32 mouse cellular contexts compared by ENCODE assay signal in the genomic region with DNA sequence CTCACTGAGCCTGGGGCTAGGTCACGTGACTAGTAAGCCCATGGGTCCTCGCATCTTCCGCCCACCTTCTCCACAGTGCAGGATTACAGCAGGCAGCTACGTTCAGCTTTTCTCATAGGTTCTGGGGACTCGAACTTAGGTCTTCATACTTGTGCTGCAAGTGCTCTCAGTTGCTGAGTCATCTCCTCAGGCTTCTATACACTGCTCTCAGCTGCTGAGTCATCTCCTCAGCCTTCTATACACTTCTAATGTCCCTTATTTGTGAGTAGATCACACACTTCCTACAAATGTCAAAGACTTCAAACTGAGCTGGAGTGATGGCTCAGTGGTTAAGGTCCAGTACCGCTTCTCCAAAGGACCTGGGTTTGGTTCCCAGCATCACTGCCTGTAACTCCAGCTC. TPM values are rescaled to one million over a fixed set of nuclear protein-coding genes. Genes with fewer than 3 reads are reported as not detected.
A peak's percentile ranks its signal among the peaks of the same experiment; 100 is the strongest.
DNase-seq lines count a peak whose midpoint lies in the region; ATAC-seq and TF ChIP-seq lines count a peak whose summit lies in the region.
"Had no signal": no experiment of that assay in that cellular context is flagged by ENCODE, and none has a peak within 500 bp of the region (broad histone marks: within the 10 kb centered on the region; RNA-seq: fewer than 3 reads in every experiment).

No protein-coding gene starts in this region.

- no peaks in the 10 kb centered on the region for H3K27me3 ChIP-seq in liver, embryonic 13.5 days
- H3K27me3 ChIP-seq in liver, embryonic 11.5 days (replicated peaks; ENCODE audit: control insufficient read depth, insufficient read depth, low read length): no peaks in the 10 kb centered on the region
- no peaks in the 10 kb centered on the region for H3K27me3 ChIP-seq in MEL (ENCODE audit: control insufficient read depth in 1 of 2, insufficient read depth in 2 of 2, low read length in 2 of 2)
- H3K27me3 ChIP-seq in liver, embryonic 14.5 days (ENCODE audit: control insufficient read depth, insufficient read depth, low read length): no peaks in the 10 kb centered on the region
- H3K27me3 ChIP-seq: embryonic facial prominence, embryonic 15.5 days; heart, embryonic 15.5 days; hindbrain, embryonic 13.5 days; Patski had no signal

- no peak overlapping the region for H3K9ac ChIP-seq in liver, embryonic 13.5 days
- no peak overlapping the region for H3K9ac ChIP-seq in liver, embryonic 11.5 days (ENCODE audit: low read depth, low read length)
- H3K9ac ChIP-seq in MEL (ENCODE audit: control insufficient read depth, low read depth, low read length, poor library complexity, severe bottlenecking): no peak overlapping the region
- H3K9ac ChIP-seq in liver, embryonic 14.5 days (replicated peaks): no peak overlapping the region
- H3K9ac ChIP-seq: embryonic facial prominence, embryonic 15.5 days; heart, embryonic 15.5 days; hindbrain, embryonic 13.5 days had no signal

- H3K36me3 ChIP-seq in liver, embryonic 13.5 days: no peaks in the 10 kb centered on the region
- H3K36me3 ChIP-seq in liver, embryonic 11.5 days (ENCODE audit: control insufficient read depth, insufficient read depth, low read length): no peaks in the 10 kb centered on the region
- H3K36me3 ChIP-seq in MEL (ENCODE audit: control insufficient read depth in 1 of 2, insufficient read depth in 2 of 2, low read length in 2 of 2): 0 out of 4 replicates have a peak, but pooled peaks cover 0 to 2% of the 10 kb centered on the region in 2 experiments
- H3K36me3 ChIP-seq in liver, embryonic 14.5 days (replicated peaks; ENCODE audit: control insufficient read depth, insufficient read depth, low read depth): no peaks in the 10 kb centered on the region
- no peaks in the 10 kb centered on the region for H3K36me3 ChIP-seq in macrophage (ENCODE audit: inconsistent target)
- H3K36me3 ChIP-seq: embryonic facial prominence, embryonic 15.5 days; heart, embryonic 15.5 days; hindbrain, embryonic 13.5 days had no signal

- no peak for TF ChIP-seq RAD21 in MEL (IDR thresholded peaks at IDR 0.05; ENCODE audit: low read depth, low read length)

- TF ChIP-seq CTCF in MEL (IDR thresholded peaks at IDR 0.05 in 2 of 3, conservative IDR thresholded peaks at IDR 0.05 in 1 of 3; ENCODE audit: control insufficient read depth in 1 of 3, insufficient read depth in 1 of 3, low read depth in 2 of 3, low read length in 3 of 3, poor library complexity in 1 of 3, severe bottlenecking in 1 of 3): no peak
- TF ChIP-seq CTCF in liver, embryonic 14.5 days (IDR thresholded peaks at IDR 0.05; ENCODE audit: low read depth): no peak

- peaks cover 33% of the 10 kb centered on the region for H3K4me1 ChIP-seq in liver, embryonic 13.5 days (replicated peaks)
- H3K4me1 ChIP-seq in liver, embryonic 11.5 days (replicated peaks; ENCODE audit: control insufficient read depth, insufficient read depth, low read length): no peaks in the 10 kb centered on the region
- peaks cover 0 to 6% of the 10 kb centered on the region in 2 experiments; a peak in 2 of 4 replicates for H3K4me1 ChIP-seq in MEL (ENCODE audit: control insufficient read depth in 1 of 2, insufficient read depth in 2 of 2, low read length in 2 of 2)
- peaks cover 9 to 23% of the 10 kb centered on the region in 2 experiments for H3K4me1 ChIP-seq in liver, embryonic 14.5 days (replicated peaks; ENCODE audit: control insufficient read depth in 2 of 2, insufficient read depth in 2 of 2, low read length in 1 of 2)

- H3K9me3 ChIP-seq in liver, embryonic 13.5 days (replicated peaks): no peaks in the 10 kb centered on the region
- no peaks in the 10 kb centered on the region for H3K9me3 ChIP-seq in liver, embryonic 11.5 days (ENCODE audit: control insufficient read depth, low read length)
- no peaks in the 10 kb centered on the region for H3K9me3 ChIP-seq in MEL (replicated peaks; ENCODE audit: insufficient read depth, low read length)
- no peaks in the 10 kb centered on the region for H3K9me3 ChIP-seq in liver, embryonic 14.5 days (ENCODE audit: control insufficient read depth, low read length)
- H3K9me3 ChIP-seq: embryonic facial prominence, embryonic 15.5 days; heart, embryonic 15.5 days; hindbrain, embryonic 13.5 days had no signal

- no peak overlapping the region for H3K27ac ChIP-seq in liver, embryonic 13.5 days
- no peak overlapping the region for H3K27ac ChIP-seq in liver, embryonic 11.5 days (ENCODE audit: low read depth, low read length)
- no peak overlapping the region for H3K27ac ChIP-seq in MEL (ENCODE audit: control insufficient read depth, low read depth, low read length)
- no peak overlapping the region for H3K27ac ChIP-seq in liver, embryonic 14.5 days
- peak overlapping the region; percentile 66 for H3K27ac ChIP-seq in macrophage
- H3K27ac ChIP-seq: embryonic facial prominence, embryonic 15.5 days; heart, adult 2 months; heart, embryonic 15.5 days; hindbrain, embryonic 13.5 days; hindbrain, postnatal 0 days had no signal

- DNase-seq in liver, embryonic 13.5 days: no peak
- no peak for DNase-seq in liver, embryonic 11.5 days (ENCODE audit: low spot score)
- peak; percentile 39 for DNase-seq in MEL (ENCODE audit: low read depth, low spot score)
- DNase-seq in liver, embryonic 14.5 days (ENCODE audit: low read depth in 3 of 3, low spot score in 3 of 3): peak in 1 of 3 experiments; percentile 39
- no peak for DNase-seq in urinary bladder, adult 2 months (ENCODE audit: low spot score)
- no peak for DNase-seq in cerebellum, adult 11-12 months
- DNase-seq in Muller cell, postnatal 12 days (ENCODE audit: inconsistent ontology term): no peak
- DNase-seq: adrenal gland, postnatal 14 days; B cell, adult 2 months; cerebellum, adult 2 months; cerebellum, postnatal 14 days; embryo, embryonic 11 days; gastrocnemius, postnatal 14 days; heart, adult 2 months; heart, postnatal 14 days had no signal

- H3K4me2 ChIP-seq in liver, embryonic 13.5 days: no peak overlapping the region
- H3K4me2 ChIP-seq in liver, embryonic 11.5 days: no peak overlapping the region
- no peak overlapping the region for H3K4me2 ChIP-seq in liver, embryonic 14.5 days (ENCODE audit: low read depth)
- H3K4me2 ChIP-seq: embryonic facial prominence, embryonic 15.5 days; heart, embryonic 11.5 days; heart, embryonic 15.5 days; hindbrain, embryonic 13.5 days had no signal

- no peak for TF ChIP-seq POLR2A in MEL (IDR thresholded peaks at IDR 0.05; ENCODE audit: control insufficient read depth in 1 of 2, insufficient read depth in 1 of 2, low read depth in 1 of 2, low read length in 2 of 2, poor library complexity in 1 of 2)

- no peak overlapping the region for H3K4me3 ChIP-seq in liver, embryonic 13.5 days (replicated peaks)
- H3K4me3 ChIP-seq in liver, embryonic 11.5 days (ENCODE audit: low read depth, low read length): no peak overlapping the region
- H3K4me3 ChIP-seq in MEL (ENCODE audit: control insufficient read depth in 1 of 2, insufficient read depth in 1 of 2, low read depth in 2 of 2, low read length in 2 of 2) (no peak overlapping the region), macrophage (ENCODE audit: inconsistent target) (no peak overlapping the region)
- no peak overlapping the region for H3K4me3 ChIP-seq in liver, embryonic 14.5 days (ENCODE audit: insufficient read depth in 1 of 2, low read depth in 2 of 2, low read length in 2 of 2)
- H3K4me3 ChIP-seq: embryonic facial prominence, embryonic 15.5 days; heart, adult 2 months; heart, embryonic 15.5 days; hindbrain, embryonic 13.5 days had no signal

- H3K79me2 ChIP-seq in MEL (ENCODE audit: control insufficient read depth, insufficient read depth, low read length, poor library complexity) (no peaks in the 10 kb centered on the region), macrophage (ENCODE audit: inconsistent target) (no peaks in the 10 kb centered on the region)

- no peak for TF ChIP-seq EP300 in MEL (IDR thresholded peaks at IDR 0.05; ENCODE audit: low read depth in 1 of 2, low read length in 2 of 2)
- no peak for TF ChIP-seq EP300 in liver, embryonic 14.5 days (IDR thresholded peaks at IDR 0.05; ENCODE audit: low read depth)

- WGBS in liver, embryonic 13.5 days (ENCODE audit: insufficient replicate concordance): 80% methylated on average over 6 of the region's 6 CpGs
- 87% methylated on average over 6 of the region's 6 CpGs for WGBS in liver, embryonic 11.5 days
- WGBS in liver, embryonic 14.5 days (ENCODE audit: insufficient replicate concordance): 71% methylated on average over 6 of the region's 6 CpGs
- WGBS in macrophage (ENCODE audit: missing documents): 98% methylated on average over 6 of the region's 6 CpGs

- peak; percentile 63 for ATAC-seq in liver, embryonic 13.5 days (ENCODE audit: low read depth)
- no peak for ATAC-seq in liver, embryonic 11.5 days (replicated peaks; ENCODE audit: low FRiP score)
- peak; percentile 60; the same call in 1 of the 2 replicates for ATAC-seq in liver, embryonic 14.5 days (ENCODE audit: insufficient read depth)
- ATAC-seq: activated CD4-positive, CD25-positive, alpha-beta regulatory T cell, adult 4 months; forebrain, embryonic 16.5 days; hindbrain, postnatal 0 days; Patski had no signal

RNA-seq across cellular contexts. Expression of a gene that starts 21.2 kb away (rescaled TPM):
- polyA plus RNA-seq in liver, embryonic 13.5 days (2015; fragmentation: Nextera tagmentation; extraction: Ambion mirVana): not detected in 2 replicates
- not detected in 2 replicates for polyA plus RNA-seq in liver, embryonic 11.5 days (2014; fragmentation: Nextera tagmentation; extraction: Ambion mirVana)
- total RNA-seq in MEL (2012; rRNA removed): not detected in 2 replicates
- polyA plus RNA-seq in MEL (2012; ENCODE audit: insufficient read depth in 1 of 2, insufficient read length in 2 of 2, low read depth in 1 of 2, low replicate concordance in 2 of 2, missing spikeins in 1 of 2) (not detected), macrophage (2018) (not detected in 3 replicates)
- polyA plus RNA-seq in liver, embryonic 14.5 days (2012; rRNA removed): not detected in 2 replicates
- polyA plus RNA-seq in liver, embryonic 14.5 days (2014; fragmentation: Nextera tagmentation; extraction: Ambion mirVana): not detected in 2 replicates
- not detected for total RNA-seq in macrophage (2018; cell fraction: chromatin; rRNA removed)
- total RNA-seq in macrophage (2018; cell fraction: cytosol; rRNA removed): not detected
- total RNA-seq in macrophage (2018; cell fraction: nucleus; rRNA removed): not detected
- polyA plus RNA-seq in urinary bladder, adult 2 months (2012; rRNA removed): not detected in 2 replicates
- total RNA-seq: adrenal gland, adult 18-20 months; adrenal gland, postnatal 14 days; common myeloid progenitor, adult 5-6 weeks; gastrocnemius, adult 18-20 months; gastrocnemius, postnatal 14 days; heart, adult 2 months; heart, postnatal 14 days; hematopoietic stem cell, adult 5-6 weeks; hindbrain, postnatal 0 days had no signal
- polyA plus RNA-seq: activated CD4-positive, CD25-positive, alpha-beta regulatory T cell, adult 4 months; cerebellum, adult 2 months; embryonic facial prominence, embryonic 11.5 days; forebrain, embryonic 11.5 days; forebrain, embryonic 16.5 days; gonadal fat pad, adult 2 months; heart, adult 2 months; heart, embryonic 11.5 days; heart, embryonic 15.5 days; hindbrain, embryonic 13.5 days; hindbrain, postnatal 0 days; intestine, embryonic 14.5 days; Patski had no signal

RNA-seq across cellular contexts. Expression of a gene that starts 24.0 kb away (rescaled TPM):
- polyA plus RNA-seq in liver, embryonic 13.5 days (2015; fragmentation: Nextera tagmentation; extraction: Ambion mirVana): 0.25 TPM in 1 of 2 replicates, not detected in the other
- polyA plus RNA-seq in liver, embryonic 11.5 days (2014; fragmentation: Nextera tagmentation; extraction: Ambion mirVana): 0.12 TPM in 1 of 2 replicates, not detected in the other
- not detected in 2 replicates for total RNA-seq in MEL (2012; rRNA removed)
- polyA plus RNA-seq in MEL (2012; ENCODE audit: insufficient read depth in 1 of 2, insufficient read length in 2 of 2, low read depth in 1 of 2, low replicate concordance in 2 of 2, missing spikeins in 1 of 2) (not detected), macrophage (2018) (not detected in 3 replicates)
- not detected in 2 replicates for polyA plus RNA-seq in liver, embryonic 14.5 days (2012; rRNA removed)
- polyA plus RNA-seq in liver, embryonic 14.5 days (2014; fragmentation: Nextera tagmentation; extraction: Ambion mirVana): not detected in 2 replicates
- total RNA-seq in macrophage (2018; cell fraction: chromatin; rRNA removed): not detected
- total RNA-seq in macrophage (2018; cell fraction: cytosol; rRNA removed): not detected
- total RNA-seq in macrophage (2018; cell fraction: nucleus; rRNA removed): not detected
- polyA plus RNA-seq in urinary bladder, adult 2 months (2012; rRNA removed): 0.59 and 0.61 TPM in 2 replicates
- total RNA-seq: adrenal gland, adult 18-20 months; adrenal gland, postnatal 14 days; common myeloid progenitor, adult 5-6 weeks; gastrocnemius, adult 18-20 months; gastrocnemius, postnatal 14 days; heart, adult 2 months; heart, postnatal 14 days; hematopoietic stem cell, adult 5-6 weeks; hindbrain, postnatal 0 days had no signal
- polyA plus RNA-seq: cerebellum, adult 2 months; embryonic facial prominence, embryonic 11.5 days; forebrain, embryonic 16.5 days; gonadal fat pad, adult 2 months; heart, adult 2 months; heart, embryonic 15.5 days; hindbrain, embryonic 13.5 days; hindbrain, postnatal 0 days had no signal

RNA-seq across cellular contexts. Expression of a gene that starts 47.0 kb away (rescaled TPM):
- 47.2 and 53.9 TPM in 2 replicates for polyA plus RNA-seq in liver, embryonic 13.5 days (2015; fragmentation: Nextera tagmentation; extraction: Ambion mirVana)
- 47.6 and 58.7 TPM in 2 replicates for polyA plus RNA-seq in liver, embryonic 11.5 days (2014; fragmentation: Nextera tagmentation; extraction: Ambion mirVana)
- total RNA-seq in MEL (2012; rRNA removed): 34.1 and 38.2 TPM in 2 replicates
- polyA plus RNA-seq in MEL (2012; ENCODE audit: insufficient read depth in 1 of 2, insufficient read length in 2 of 2, low read depth in 1 of 2, low replicate concordance in 2 of 2, missing spikeins in 1 of 2) (10 to 100 TPM in 1 of 2 experiments, not detected in 1; 58.6 TPM), macrophage (2018) (27.2 to 65.1 TPM (median 30.0 TPM) in 3 replicates)
- 43.8 and 47.8 TPM in 2 replicates for polyA plus RNA-seq in liver, embryonic 14.5 days (2012; rRNA removed)
- 59.4 and 65.3 TPM in 2 replicates for polyA plus RNA-seq in liver, embryonic 14.5 days (2014; fragmentation: Nextera tagmentation; extraction: Ambion mirVana)
- 100 to 1,000 TPM in 4 of 26 experiments, 10 to 100 TPM in 22; 35.8 to 142 (median 48.2) TPM for total RNA-seq in macrophage (2018; cell fraction: chromatin; rRNA removed)
- total RNA-seq in macrophage (2018; cell fraction: cytosol; rRNA removed): 10 to 100 TPM; 30.0 to 75.1 (median 37.3) TPM
- total RNA-seq in macrophage (2018; cell fraction: nucleus; rRNA removed): 100 to 1,000 TPM in 1 of 26 experiments, 10 to 100 TPM in 25; 33.2 to 103 (median 46.5) TPM
- polyA plus RNA-seq in urinary bladder, adult 2 months (2012; rRNA removed): 30.5 TPM in 2 replicates
